Mouse (Mus musculus): ENCODE measurements around the gene Elmo3.
A peak's percentile ranks its signal among the peaks of the same experiment; 100 is the strongest.

Elmo3 gene

DNA sequence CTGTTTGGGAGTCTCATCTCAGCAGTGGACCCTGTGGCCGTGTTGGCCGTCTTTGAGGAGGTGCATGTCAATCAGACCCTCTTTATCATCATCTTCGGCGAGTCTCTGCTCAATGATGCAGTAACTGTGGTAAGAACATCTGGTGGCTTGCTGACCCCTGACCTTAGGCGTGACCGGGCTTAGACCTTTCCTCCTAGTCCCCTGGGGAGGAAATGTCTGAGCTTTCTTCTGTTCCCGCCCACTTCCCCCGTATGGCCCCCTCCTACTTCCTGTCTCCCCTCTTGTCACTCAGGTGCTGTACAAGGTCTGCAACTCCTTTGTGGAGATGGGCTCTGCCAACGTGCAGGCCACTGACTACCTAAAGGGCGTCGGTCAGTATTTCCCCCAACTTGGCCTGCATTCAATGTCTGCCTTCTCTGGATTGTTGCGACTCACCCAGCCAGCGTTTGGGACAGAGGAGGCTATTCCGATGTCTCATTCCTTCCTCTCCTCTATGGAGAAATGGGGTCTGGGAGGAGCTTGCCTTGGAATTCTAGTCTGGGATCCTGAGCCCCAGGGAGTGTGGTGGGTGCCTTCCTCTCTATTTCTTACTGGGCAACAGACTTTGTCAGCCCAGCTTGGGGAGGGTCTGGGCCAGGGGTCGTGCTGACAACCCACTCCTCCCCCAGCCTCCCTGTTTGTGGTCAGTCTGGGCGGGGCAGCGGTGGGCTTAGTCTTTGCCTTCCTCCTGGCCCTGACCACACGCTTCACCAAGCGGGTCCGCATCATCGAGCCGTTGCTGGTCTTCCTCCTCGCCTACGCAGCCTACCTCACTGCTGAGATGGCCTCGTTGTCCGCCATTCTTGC is 50.0 kb downstream of the Elmo3 start:
- DNase-seq, result peak; percentile 70

DNA sequence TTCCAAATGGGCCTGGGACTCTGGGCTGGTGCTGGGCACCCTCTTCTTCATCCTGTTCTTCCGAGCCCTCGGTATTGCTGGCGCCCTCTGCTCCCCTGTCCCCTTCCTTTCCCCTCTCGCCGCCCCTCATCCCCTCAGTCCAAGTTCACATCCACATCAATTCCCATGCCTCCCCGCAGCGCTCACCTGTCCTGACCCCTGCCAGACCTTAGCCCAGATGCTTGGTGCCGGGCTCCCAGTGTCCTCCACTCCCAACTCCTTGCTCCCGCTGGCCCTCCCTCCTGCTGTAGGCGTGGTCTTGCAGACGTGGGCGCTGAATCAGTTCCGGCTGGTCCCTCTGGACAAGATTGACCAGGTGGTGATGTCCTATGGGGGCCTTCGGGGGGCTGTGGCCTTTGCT is 51.3 kb downstream of the Elmo3 start:
- no peak for DNase-seq

DNA sequence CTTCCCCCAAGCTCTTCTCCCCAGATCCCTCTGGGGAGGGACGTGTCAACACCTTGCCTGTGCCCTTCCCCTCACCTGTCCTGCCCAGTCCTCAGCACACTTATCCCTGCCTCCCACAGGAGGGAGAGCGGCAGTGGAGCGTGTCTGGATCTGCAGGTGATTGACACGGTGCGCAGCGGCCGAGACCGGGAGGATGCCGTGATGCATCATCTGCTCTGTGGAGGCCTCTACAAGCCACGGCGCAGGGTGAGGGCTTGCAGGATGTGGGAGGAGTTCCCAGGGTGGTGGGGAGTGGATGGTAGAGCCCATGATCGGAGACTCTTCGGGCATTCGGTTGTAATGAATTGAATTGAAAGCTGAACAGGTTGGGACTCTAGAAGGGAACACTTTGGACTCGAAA is 53.8 kb downstream of the Elmo3 start:
- no peak for DNase-seq

DNA sequence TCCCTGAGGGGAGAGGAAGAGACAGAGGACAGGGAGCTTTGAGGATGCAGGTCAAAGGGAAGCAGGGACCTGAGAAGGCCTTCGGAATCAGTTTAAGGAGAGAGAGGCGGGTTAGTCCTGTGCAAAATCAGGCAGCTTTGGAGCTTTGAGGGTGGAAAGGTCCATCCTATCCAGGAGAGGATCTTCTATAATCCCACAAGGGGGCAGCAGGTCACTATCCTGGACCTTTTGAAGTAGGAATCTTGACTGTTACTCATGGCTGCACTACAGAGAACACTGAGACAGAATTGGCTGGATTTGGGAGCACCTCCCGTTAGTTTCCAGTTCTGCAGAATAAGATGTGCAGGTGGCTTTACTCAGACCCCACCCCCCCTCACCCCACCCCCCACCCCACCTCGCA is 54.2 kb downstream of the Elmo3 start:
- no peak for DNase-seq
